Mouse (Mus musculus): ENCODE measurements around the gene C1qb. TPM values are rescaled to one million over a fixed set of nuclear protein-coding genes. Genes with fewer than 3 reads are reported as not detected.

The C1qb gene
- total RNA-seq, 2 experiments from 2014 or later, result 1.9 to 2.2 TPM

- no peak for ATAC-seq (ENCODE audit: poor library complexity, severe bottlenecking)
Measured at GRCm38 (mm10) chr4:136848565-136848964, 37.4 kb downstream of the C1qb start.

GRCm38 (mm10) chr4:136847166-136847565 lies 38.8 kb downstream of the C1qb start:
- no peak for ATAC-seq (ENCODE audit: poor library complexity, severe bottlenecking)

- no peak for ATAC-seq (ENCODE audit: poor library complexity, severe bottlenecking)
Measured at GRCm38 (mm10) chr4:136842802-136843201, 43.2 kb downstream of the C1qb start.

GRCm38 (mm10) chr4:136842033-136842432 lies 44.0 kb downstream of the C1qb start:
- ATAC-seq (ENCODE audit: poor library complexity, severe bottlenecking), result no peak

GRCm38 (mm10) chr4:136841056-136841455 lies 44.9 kb downstream of the C1qb start:
- ATAC-seq (ENCODE audit: poor library complexity, severe bottlenecking), result peak; percentile 83

GRCm38 (mm10) chr4:136838462-136838861 lies 47.5 kb downstream of the C1qb start:
- no peak for ATAC-seq (ENCODE audit: poor library complexity, severe bottlenecking)

GRCm38 (mm10) chr4:136838026-136838425 lies 48.0 kb downstream of the C1qb start:
- ATAC-seq (ENCODE audit: poor library complexity, severe bottlenecking), result no peak

- no peak for ATAC-seq (ENCODE audit: poor library complexity, severe bottlenecking)
Measured at GRCm38 (mm10) chr4:136836387-136836931, 49.5 kb downstream of the C1qb start.

- no peak for ATAC-seq (ENCODE audit: poor library complexity, severe bottlenecking)
Measured at GRCm38 (mm10) chr4:136835621-136836386, 50.2 kb downstream of the C1qb start, which contains the start of gene Ephb2. Gene Ephb2 (minus strand): TSS chr4:136835988.

GRCm38 (mm10) chr4:136834815-136835620 lies 51.0 kb downstream of the C1qb start:
- no peak for ATAC-seq (ENCODE audit: poor library complexity, severe bottlenecking)

- no peak for ATAC-seq (ENCODE audit: poor library complexity, severe bottlenecking)
Measured at GRCm38 (mm10) chr4:136834439-136834814, 51.6 kb downstream of the C1qb start.

- ATAC-seq (ENCODE audit: poor library complexity, severe bottlenecking), result no peak
Measured at GRCm38 (mm10) chr4:136833619-136834351, 52.2 kb downstream of the C1qb start.

- ATAC-seq (ENCODE audit: poor library complexity, severe bottlenecking), result peak; percentile 70
Measured at GRCm38 (mm10) chr4:136832559-136833232, 53.3 kb downstream of the C1qb start.

GRCm38 (mm10) chr4:136830272-136830823 lies 55.6 kb downstream of the C1qb start:
- no peak for ATAC-seq (ENCODE audit: poor library complexity, severe bottlenecking)

Other genes starting within 250 kb of the C1qb start
- 1.1 and 1.4 TPM in 2 replicates for gene Ephb2, start 50.2 kb downstream of the C1qb start, total RNA-seq (2015)
- gene Ephb2, start 50.2 kb downstream of the C1qb start, total RNA-seq (2017), result 0.77 and 1.2 TPM in 2 replicates
- 0.98 and 1.4 TPM in 2 replicates for gene C1qc, start 6.9 kb upstream of the C1qb start, total RNA-seq (2015)
- 0.53 and 0.62 TPM in 2 replicates for gene C1qc, start 6.9 kb upstream of the C1qb start, total RNA-seq (2017)
- 1.0 and 2.3 TPM in 2 replicates for gene C1qa, start 12.6 kb upstream of the C1qb start, total RNA-seq (2015)
- 0.29 and 1.0 TPM in 2 replicates for gene C1qa, start 12.6 kb upstream of the C1qb start, total RNA-seq (2017)
- 0.09 TPM in 1 of 2 replicates, not detected in the other for gene Epha8, start 70.6 kb upstream of the C1qb start, total RNA-seq (2015)
- 0.16 TPM in 1 of 2 replicates, not detected in the other for gene Epha8, start 70.6 kb upstream of the C1qb start, total RNA-seq (2017)
- 3.1 and 3.5 TPM in 2 replicates for gene Zbtb40, start 162.6 kb upstream of the C1qb start, total RNA-seq (2015)
- gene Zbtb40, start 162.6 kb upstream of the C1qb start, total RNA-seq (2017), result 5.7 and 6.6 TPM in 2 replicates